Mouse (Mus musculus) spleen, adult 2 months (tissue): ENCODE results near the gene Crtc2. TPM values are rescaled to one million over a fixed set of nuclear protein-coding genes. Genes with fewer than 3 reads are reported as not detected.

ENCODE experiments used
- DNase-seq, 2 experiments: peaks; one replicate each; pipeline versions ENCODE4 v3.0.0 to v3.0.0-alpha.2; 2012 to 2021; ENCODE audit warnings: low spot score in 2 of 2, low read depth in 1 of 2
- H3K27ac ChIP-seq: fragments of 200-500 bp; 2 replicates; pipeline ENCODE4 v1.5.1; 2012; ENCODE audit warnings: low read length, inconsistent platforms; ENCODE audit not compliant: insufficient read depth
- H3K27me3 ChIP-seq: fragments of 200-500 bp; 2 replicates; pipeline ENCODE4 v1.6.1; 2012; ENCODE audit warnings: mild to moderate bottlenecking, moderate library complexity, low read length, inconsistent platforms; ENCODE audit not compliant: control insufficient read depth, insufficient read depth
- H3K36me3 ChIP-seq: fragments of 200-500 bp; 2 replicates; pipeline ENCODE4 v1.6.1; 2012; ENCODE audit warnings: mild to moderate bottlenecking, low read length, inconsistent platforms; ENCODE audit not compliant: control insufficient read depth, insufficient read depth
- H3K4me1 ChIP-seq: fragments of 200-500 bp; 2 replicates; pipeline ENCODE4 v1.6.1; 2011; ENCODE audit warnings: inconsistent platforms; ENCODE audit not compliant: control insufficient read depth, insufficient read depth, insufficient read length
- H3K4me3 ChIP-seq: fragments of 200-500 bp; 2 replicates; pipeline ENCODE4 v1.5.1; 2011; ENCODE audit warnings: mild to moderate bottlenecking, inconsistent platforms; ENCODE audit not compliant: insufficient read depth, insufficient read length; ENCODE audit errors: extremely low read depth
- CTCF ChIP-seq: fragments of 200-500 bp; IDR thresholded peaks from 2 replicates; pipeline ENCODE4 v1.5.1; 2011; ENCODE audit warnings: mild to moderate bottlenecking, inconsistent platforms; ENCODE audit not compliant: insufficient read depth, insufficient read length, insufficient replicate concordance; ENCODE audit errors: extremely low read depth
- POLR2A ChIP-seq: fragments of 200-500 bp; IDR thresholded peaks from 2 replicates; pipeline ENCODE4 v1.6.1; 2011; ENCODE audit warnings: low read depth, low read length, inconsistent platforms
- WGBS: fragments of 180-500 bp; shearing (Covaris S2); methylation state at CpG from one replicate; pipeline ENCODE4 v1.1.7; 2018; 5-methylcytosine and 5-hydroxymethylcytosine counted together
- polyA plus RNA-seq: library from polyadenylated mRNA; depleted of rRNA; stranded (reverse); fragments of >200 nt; gene quantifications from 2 replicates; pipeline ENCODE4 v1.2.3, GENCODE M21; 2012

Gene Crtc2
- polyA plus RNA-seq, 1 experiment = 105 TPM

DNA sequence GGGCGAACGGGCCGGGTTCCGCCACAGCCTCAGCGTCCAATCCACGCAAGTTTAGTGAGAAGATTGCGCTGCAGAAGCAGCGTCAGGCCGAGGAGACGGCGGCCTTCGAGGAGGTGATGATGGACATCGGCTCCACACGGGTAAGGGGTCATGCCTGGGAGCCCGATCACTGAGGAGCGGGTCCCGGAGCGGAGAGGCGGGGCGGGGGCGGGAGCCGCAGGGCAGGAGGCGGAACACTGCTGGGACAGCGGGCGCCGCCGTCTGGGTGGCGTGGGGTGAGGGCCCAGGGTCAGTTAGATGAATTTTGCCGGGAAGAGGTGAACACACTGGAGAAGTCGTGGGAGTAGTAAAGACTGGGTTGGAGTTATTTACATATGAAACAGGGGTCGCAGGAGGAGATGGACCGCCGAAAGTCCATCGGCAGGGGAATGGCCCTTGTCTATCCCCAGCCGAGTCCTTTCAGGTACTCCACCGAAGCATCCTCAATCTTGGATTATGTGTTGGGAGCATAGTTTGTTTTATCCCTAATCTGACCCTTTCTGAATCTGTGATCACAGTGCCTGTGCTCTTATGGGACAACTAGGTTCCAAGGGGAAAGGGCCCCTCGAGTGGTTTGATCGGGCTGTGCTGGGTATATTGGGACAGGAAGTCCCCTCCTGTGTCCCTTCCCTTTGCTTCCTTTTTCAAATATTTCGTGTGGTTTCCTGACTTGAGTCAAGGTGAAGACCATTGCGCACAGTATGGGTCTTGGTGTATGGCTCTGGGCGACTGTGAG, 643 bp downstream of the Crtc2 start:
- TF ChIP-seq POLR2A (no peak), CTCF (no peak)
- H3K27me3 ChIP-seq = no peaks in the 10 kb centered on the region
- under 1% methylated on average over 41 of the region's 41 CpGs for WGBS
- peaks cover 26% of the 10 kb centered on the region for H3K36me3 ChIP-seq
- H3K27ac ChIP-seq = peak overlapping the region; percentile 92
- no peak for DNase-seq
- H3K4me1 ChIP-seq = peaks cover 4% of the 10 kb centered on the region; the same call in 1 of the 2 replicates
- H3K4me3 ChIP-seq = peak overlapping the region; percentile 87

GRCm38 (mm10) chr3:90255194-90255565, 1.2 kb downstream of the Crtc2 start:
- peaks cover 4% of the 10 kb centered on the region; the same call in 1 of the 2 replicates for H3K4me1 ChIP-seq
- H3K36me3 ChIP-seq = peaks cover 31% of the 10 kb centered on the region
- no peaks in the 10 kb centered on the region for H3K27me3 ChIP-seq
- TF ChIP-seq CTCF (no peak), POLR2A (no peak)
- peak overlapping the region; percentile 87 for H3K4me3 ChIP-seq
- WGBS = 4% methylated on average over 2 of the region's 2 CpGs
- no peak for DNase-seq
- H3K27ac ChIP-seq = peak overlapping the region; percentile 92; the same call in 1 of the 2 replicates

GRCm38 (mm10) chr3:90255784-90256353, 1.9 kb downstream of the Crtc2 start:
- DNase-seq = no peak
- Histone ChIP-seq H3K4me1 (peaks cover 4% of the 10 kb centered on the region; the same call in 1 of the 2 replicates), H3K4me3 (no peak overlapping the region), H3K27me3 (no peaks in the 10 kb centered on the region), H3K36me3 (peaks cover 34% of the 10 kb centered on the region), H3K27ac (no peak overlapping the region)
- 93% methylated on average over 14 of the region's 14 CpGs for WGBS
- TF ChIP-seq CTCF (no peak), POLR2A (no peak)

DNA sequence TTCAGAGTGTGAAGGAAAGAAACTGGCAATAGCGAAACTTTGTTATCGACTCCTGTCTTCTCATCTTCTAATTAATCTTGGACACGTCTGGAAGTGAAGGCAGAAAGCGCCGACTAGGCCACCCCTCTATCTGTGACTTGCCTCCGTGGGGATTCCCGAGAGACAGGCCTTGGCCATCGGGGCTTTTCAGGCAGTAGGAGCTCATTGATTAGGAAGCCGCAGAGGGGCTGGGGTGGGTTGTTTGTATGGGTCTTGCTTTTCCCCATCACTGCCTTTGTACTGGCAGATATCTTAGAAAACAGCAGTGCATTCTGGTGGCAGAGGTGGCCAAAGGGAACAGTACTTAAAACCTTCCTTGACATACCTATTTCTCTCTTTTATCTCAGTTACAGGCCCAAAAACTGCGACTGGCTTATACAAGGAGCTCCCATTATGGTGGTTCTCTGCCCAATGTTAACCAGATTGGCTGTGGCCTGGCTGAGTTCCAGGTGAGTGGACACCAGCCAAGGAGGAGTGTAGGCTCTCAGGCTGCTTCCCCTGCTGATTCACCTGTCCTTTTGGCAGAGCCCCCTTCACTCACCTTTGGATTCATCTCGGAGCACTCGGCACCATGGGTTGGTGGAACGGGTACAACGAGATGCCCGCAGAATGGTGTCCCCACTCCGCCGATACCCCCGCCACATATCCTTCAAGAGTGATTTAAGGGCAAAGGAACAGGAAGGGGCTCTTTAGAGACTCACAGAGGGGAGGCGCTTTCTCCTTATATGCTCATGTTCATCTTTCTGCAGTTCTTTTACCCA, 3.0 kb downstream of the Crtc2 start:
- no peak overlapping the region for H3K4me3 ChIP-seq
- peaks cover 38% of the 10 kb centered on the region for H3K36me3 ChIP-seq
- H3K27ac ChIP-seq = no peak overlapping the region
- 91% methylated on average over 19 of the region's 19 CpGs for WGBS
- no peak for DNase-seq
- TF ChIP-seq CTCF (no peak), POLR2A (no peak)
- peaks cover 4% of the 10 kb centered on the region; the same call in 1 of the 2 replicates for H3K4me1 ChIP-seq
- no peaks in the 10 kb centered on the region for H3K27me3 ChIP-seq

DNA sequence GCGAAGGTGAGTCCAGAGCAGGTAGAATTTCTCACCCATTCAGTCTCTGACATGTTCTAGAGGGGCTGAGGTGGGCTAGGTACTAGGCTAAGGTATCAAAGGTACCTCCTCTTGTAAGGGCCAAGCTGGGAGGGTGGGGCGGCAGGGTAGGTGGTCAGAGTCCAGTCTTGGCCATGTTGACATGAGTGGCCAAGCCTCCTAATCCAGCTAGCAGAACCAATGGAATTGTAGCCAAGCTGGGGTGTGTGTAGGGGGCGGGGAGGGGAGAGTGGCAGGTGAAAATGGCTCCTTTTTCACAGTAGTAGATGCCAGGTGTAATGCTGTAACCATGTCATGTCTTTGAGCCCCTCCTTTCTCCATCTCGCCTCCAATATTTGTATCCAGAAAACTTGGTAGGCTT, 4.6 kb downstream of the Crtc2 start:
- Histone ChIP-seq H3K4me3 (no peak overlapping the region), H3K4me1 (peaks cover 12% of the 10 kb centered on the region; the same call in 1 of the 2 replicates), H3K27ac (no peak overlapping the region), H3K27me3 (no peaks in the 10 kb centered on the region), H3K36me3 (peaks cover 48% of the 10 kb centered on the region)
- no peak for DNase-seq
- 90% methylated on average over 4 of the region's 4 CpGs for WGBS
- TF ChIP-seq POLR2A (no peak), CTCF (no peak)

- DNase-seq = no peak
- Histone ChIP-seq H3K27ac (peak overlapping the region; percentile 48), H3K4me3 (no peak overlapping the region), H3K4me1 (peaks cover 23% of the 10 kb centered on the region; the same call in 1 of the 2 replicates), H3K36me3 (peaks cover 47% of the 10 kb centered on the region), H3K27me3 (no peaks in the 10 kb centered on the region)
- WGBS = 91% methylated on average over 5 of the region's 5 CpGs
- TF ChIP-seq POLR2A (no peak), CTCF (no peak)
Measured at GRCm38 (mm10) chr3:90263121-90263771, 9.3 kb downstream of the Crtc2 start.
